Mouse (Mus musculus): Measurements from ENCODE around the gene Smim12. TPM values are rescaled to one million over a fixed set of nuclear protein-coding genes. Genes with fewer than 3 reads are reported as not detected.

Smim12 gene
- 2.4 TPM for polyA plus RNA-seq (2014; fragmentation: Illumina TruSeq; extraction: RNeasy Lipid Tissue Mini Kit (QIAGEN cat#74804); ENCODE audit: low read depth, low replicate concordance)

GRCm38 (mm10) chr4:127243552-127243951 lies at the start of gene Smim12:
Gene Smim12, plus strand, starts transcription at chr4:127243784.

Other genes starting within 250 kb of the Smim12 start
- 102 TPM for gene Sfpq, start 222.5 kb upstream of the Smim12 start, polyA plus RNA-seq (2014; fragmentation: Illumina TruSeq; extraction: RNeasy Lipid Tissue Mini Kit (QIAGEN cat#74804); ENCODE audit: low read depth, low replicate concordance)
- 3.9 TPM for gene Zmym1, start 182.6 kb upstream of the Smim12 start, polyA plus RNA-seq (2014; fragmentation: Illumina TruSeq; extraction: RNeasy Lipid Tissue Mini Kit (QIAGEN cat#74804); ENCODE audit: low read depth, low replicate concordance)
- gene Zmym6, start 166.4 kb upstream of the Smim12 start, polyA plus RNA-seq (2014; fragmentation: Illumina TruSeq; extraction: RNeasy Lipid Tissue Mini Kit (QIAGEN cat#74804); ENCODE audit: low read depth, low replicate concordance): 11.8 TPM
- gene Tmem35b, start 120.1 kb upstream of the Smim12 start, polyA plus RNA-seq (2014; fragmentation: Illumina TruSeq; extraction: RNeasy Lipid Tissue Mini Kit (QIAGEN cat#74804); ENCODE audit: low read depth, low replicate concordance): 14.3 TPM
- not detected for gene Dlgap3, start 74.6 kb upstream of the Smim12 start, polyA plus RNA-seq (2014; fragmentation: Illumina TruSeq; extraction: RNeasy Lipid Tissue Mini Kit (QIAGEN cat#74804); ENCODE audit: low read depth, low replicate concordance)
- 0.24 TPM for gene Gja4, start 70.3 kb downstream of the Smim12 start, polyA plus RNA-seq (2014; fragmentation: Illumina TruSeq; extraction: RNeasy Lipid Tissue Mini Kit (QIAGEN cat#74804); ENCODE audit: low read depth, low replicate concordance)
- not detected for gene Gjb3, start 87.1 kb downstream of the Smim12 start, polyA plus RNA-seq (2014; fragmentation: Illumina TruSeq; extraction: RNeasy Lipid Tissue Mini Kit (QIAGEN cat#74804); ENCODE audit: low read depth, low replicate concordance)
- not detected for gene Gjb4, start 110.3 kb downstream of the Smim12 start, polyA plus RNA-seq (2014; fragmentation: Illumina TruSeq; extraction: RNeasy Lipid Tissue Mini Kit (QIAGEN cat#74804); ENCODE audit: low read depth, low replicate concordance)
- not detected for gene Gjb5, start 114.4 kb downstream of the Smim12 start, polyA plus RNA-seq (2014; fragmentation: Illumina TruSeq; extraction: RNeasy Lipid Tissue Mini Kit (QIAGEN cat#74804); ENCODE audit: low read depth, low replicate concordance)

Measured in liver, adult 10 weeks (tissue).